Mouse (Mus musculus) embryonic facial prominence, embryonic 13.5 days (tissue): ENCODE data around the gene Ugt1a9. TPM values are rescaled to one million over a fixed set of nuclear protein-coding genes. Genes with fewer than 3 reads are reported as not detected.
"Not testable (repeated sequence)": the region's sequence is repeated elsewhere in the genome, so short reads cannot be mapped to it uniquely, and the experiment has no call there.

Experiments
- ATAC-seq: fragments of 200-750 bp; cut with Nextera tagmentation; 2 replicates; pipeline ENCODE4 v1.8.0; 2017; ENCODE audit warnings: low read depth; ENCODE audit not compliant: insufficient number of reproducible peaks, insufficient read depth, low FRiP score, low TSS enrichment
- H3K27ac ChIP-seq: fragments of 300-500 bp; sonication (generic); 2 replicates; pipeline ENCODE4 v1.5.1; 2015; ENCODE audit warnings: moderate library complexity, mild to moderate bottlenecking, inconsistent platforms
- H3K27me3 ChIP-seq: fragments of 300-500 bp; sonication (generic); 2 replicates; pipeline ENCODE4 v1.6.1; 2015; ENCODE audit warnings: mild to moderate bottlenecking, inconsistent platforms
- H3K36me3 ChIP-seq: fragments of 300-500 bp; sonication (generic); 2 replicates; pipeline ENCODE4 v1.6.1; 2015; ENCODE audit warnings: mild to moderate bottlenecking, inconsistent platforms
- H3K4me1 ChIP-seq: fragments of 300-500 bp; sonication (generic); 2 replicates; pipeline ENCODE4 v1.6.1; 2015; ENCODE audit warnings: inconsistent platforms
- H3K4me2 ChIP-seq: fragments of 300-500 bp; sonication (generic); 2 replicates; pipeline ENCODE4 v1.6.1; 2015; ENCODE audit warnings: moderate library complexity, mild to moderate bottlenecking, inconsistent platforms
- H3K4me3 ChIP-seq: fragments of 300-500 bp; sonication (generic); 2 replicates; pipeline ENCODE4 v1.5.1; 2015; ENCODE audit warnings: mild to moderate bottlenecking, inconsistent platforms
- H3K9ac ChIP-seq: fragments of 300-500 bp; sonication (generic); 2 replicates; pipeline ENCODE4 v1.6.1; 2015; ENCODE audit warnings: mild to moderate bottlenecking, inconsistent platforms
- H3K9me3 ChIP-seq: fragments of 300-500 bp; sonication (generic); 2 replicates; pipeline ENCODE4 v1.6.1; 2016; ENCODE audit warnings: inconsistent platforms
- WGBS: fragments of 180-500 bp; shearing (Covaris S2); methylation state at CpG from one replicate; pipeline ENCODE4 v1.1.7; 2015; ENCODE audit warnings: mixed read lengths; 5-methylcytosine and 5-hydroxymethylcytosine counted together
- polyA plus RNA-seq: library from polyadenylated mRNA; unstranded; fragments of >200 nt; fragmentation: Nextera tagmentation; extraction: Ambion mirVana; gene quantifications from 2 replicates; pipeline ENCODE4 v1.2.1, GENCODE M21; 2015

Ugt1a9 gene
- polyA plus RNA-seq, 1 experiment from 2014 or later: not detected

- 84% methylated on average over 2 of the region's 2 CpGs for WGBS
- not testable (repeated sequence) for H3K4me3 ChIP-seq, H3K36me3 ChIP-seq, H3K27ac ChIP-seq, H3K27me3 ChIP-seq, H3K4me2 ChIP-seq, ATAC-seq, H3K4me1 ChIP-seq, H3K9ac ChIP-seq
- H3K9me3 ChIP-seq: peaks cover 12% of the 10 kb centered on the region
These were observed 39.0 kb downstream of the Ugt1a9 start for GRCm38 (mm10) chr1:88109604-88110003.

DNA sequence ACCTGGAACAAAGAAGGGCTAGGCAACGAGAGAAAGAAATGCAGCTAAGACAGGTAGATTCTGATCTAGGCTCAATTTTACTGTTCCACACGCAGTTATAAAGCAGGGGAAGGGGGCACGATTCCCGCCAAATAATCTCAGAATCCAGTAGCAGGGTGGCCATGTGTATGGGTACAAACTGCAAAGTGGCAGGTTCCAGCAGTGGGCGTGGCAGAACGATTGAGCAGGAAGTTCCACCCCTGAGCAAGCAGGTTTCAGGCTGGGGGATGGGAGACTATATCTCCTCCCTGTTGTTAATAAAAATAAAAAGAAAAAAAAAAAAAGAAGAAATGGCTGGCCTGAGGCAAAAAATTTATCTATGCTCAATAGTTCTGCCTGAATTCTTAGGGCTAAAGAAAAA is 42.2 kb downstream of the Ugt1a9 start:
- ATAC-seq, H3K9ac ChIP-seq, H3K27ac ChIP-seq, H3K4me3 ChIP-seq, H3K4me2 ChIP-seq, H3K36me3 ChIP-seq, H3K27me3 ChIP-seq, H3K4me1 ChIP-seq: not testable (repeated sequence)
- peaks cover 12% of the 10 kb centered on the region for H3K9me3 ChIP-seq
- 94% methylated on average over 6 of the region's 6 CpGs for whole genome bisulfite sequencing

DNA sequence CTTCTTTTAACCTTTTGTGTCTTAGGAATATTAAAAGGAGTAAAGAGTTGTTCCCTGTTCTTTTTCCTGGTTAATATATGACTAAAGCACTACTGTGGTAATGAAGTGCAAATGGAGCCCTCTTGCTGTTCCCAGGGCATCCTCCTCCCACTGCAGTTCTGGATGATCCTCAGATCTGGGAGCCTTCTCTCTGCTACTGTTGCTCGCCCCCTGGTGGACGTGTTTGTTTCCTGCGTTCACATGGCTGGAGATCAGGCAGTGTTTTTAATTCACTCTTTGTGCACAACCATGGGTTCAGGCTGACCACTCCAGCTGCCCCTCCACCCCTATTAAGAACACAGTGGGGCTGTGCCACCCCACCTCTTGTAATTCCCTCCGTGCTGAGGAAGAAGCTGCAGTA is 50.0 kb downstream of the Ugt1a9 start:
- not testable (repeated sequence) for H3K9ac ChIP-seq, ATAC-seq, H3K36me3 ChIP-seq, H3K4me1 ChIP-seq, H3K9me3 ChIP-seq, H3K27me3 ChIP-seq, H3K27ac ChIP-seq, H3K4me2 ChIP-seq, H3K4me3 ChIP-seq
- 9% methylated on average over 4 of the region's 4 CpGs for WGBS

- H3K4me2 ChIP-seq, H3K4me3 ChIP-seq, H3K9me3 ChIP-seq, H3K9ac ChIP-seq, H3K27ac ChIP-seq, H3K4me1 ChIP-seq, H3K36me3 ChIP-seq, H3K27me3 ChIP-seq, ATAC-seq: not testable (repeated sequence)
- WGBS: no CpG with 5 or more reads among the region's 1 CpGs
These were observed 50.9 kb downstream of the Ugt1a9 start for GRCm38 (mm10) chr1:88121521-88121920.

- H3K9me3 ChIP-seq, H3K27ac ChIP-seq, H3K4me2 ChIP-seq, H3K9ac ChIP-seq, H3K4me1 ChIP-seq, H3K4me3 ChIP-seq, H3K36me3 ChIP-seq, ATAC-seq, H3K27me3 ChIP-seq: not testable (repeated sequence)
- 71% methylated on average over 4 of the region's 4 CpGs for WGBS
These were observed 55.3 kb downstream of the Ugt1a9 start for GRCm38 (mm10) chr1:88125827-88126360.

DNA sequence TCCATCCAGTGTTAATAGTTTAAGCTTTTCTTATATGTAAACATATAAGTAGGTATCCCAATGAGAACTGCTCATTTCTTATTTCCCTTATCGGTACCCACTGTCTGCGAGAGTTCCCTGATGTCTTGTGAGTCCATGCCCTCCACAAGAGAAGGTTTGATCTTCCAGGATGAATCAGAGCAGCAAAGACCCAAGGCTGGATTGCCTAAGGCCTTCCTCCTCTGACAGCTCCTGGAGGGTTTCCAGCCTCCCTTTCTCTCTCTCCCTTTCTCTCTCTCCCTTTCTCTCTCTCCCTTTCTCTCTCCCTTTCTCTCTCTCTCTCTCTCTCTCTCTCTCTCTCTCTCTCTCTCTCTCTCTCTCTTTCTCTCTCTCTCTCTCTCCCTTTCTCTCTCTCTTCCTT is 58.5 kb downstream of the Ugt1a9 start:
- not testable (repeated sequence) for H3K4me2 ChIP-seq, H3K9ac ChIP-seq, H3K27ac ChIP-seq, ATAC-seq, H3K36me3 ChIP-seq, H3K27me3 ChIP-seq, H3K4me3 ChIP-seq, H3K4me1 ChIP-seq, H3K9me3 ChIP-seq
- WGBS: 84% methylated on average over 2 of the region's 2 CpGs

- H3K36me3 ChIP-seq, ATAC-seq, H3K27ac ChIP-seq, H3K27me3 ChIP-seq, H3K4me3 ChIP-seq, H3K4me2 ChIP-seq, H3K9me3 ChIP-seq, H3K9ac ChIP-seq: not testable (repeated sequence)
- 89% methylated on average over 1 of the region's 1 CpGs for WGBS
- H3K4me1 ChIP-seq: peaks cover 12% of the 10 kb centered on the region
These were observed 59.6 kb downstream of the Ugt1a9 start for GRCm38 (mm10) chr1:88130223-88130622.

DNA sequence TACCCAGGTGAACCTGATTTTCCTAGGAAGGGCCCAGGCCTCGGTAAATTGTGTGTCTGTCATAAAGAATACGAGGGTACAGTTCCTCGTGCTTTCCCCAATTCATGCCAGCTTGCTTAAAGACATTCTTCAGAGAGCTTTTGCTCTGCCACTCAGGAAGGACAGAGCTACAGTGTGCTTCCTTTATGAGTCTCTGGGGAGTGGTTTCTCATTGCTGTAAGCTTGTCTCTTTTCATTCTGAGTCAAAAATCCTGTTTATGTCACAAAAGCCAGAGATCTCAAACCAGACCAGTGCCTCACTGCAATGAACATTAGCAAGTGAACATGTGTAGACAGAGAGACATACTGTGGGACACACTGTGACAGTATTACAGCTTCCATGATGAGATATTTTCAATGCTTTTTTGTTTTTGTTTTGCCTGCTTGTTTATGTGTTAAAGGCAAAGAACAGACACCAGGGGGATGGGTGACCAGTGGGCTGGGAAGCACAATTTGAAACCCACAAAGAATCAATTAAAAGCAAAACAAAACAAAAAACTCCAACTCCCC is 63.4 kb downstream of the Ugt1a9 start:
- peak overlapping the region; percentile 81 for H3K27ac ChIP-seq
- ATAC-seq: no peak

DNA sequence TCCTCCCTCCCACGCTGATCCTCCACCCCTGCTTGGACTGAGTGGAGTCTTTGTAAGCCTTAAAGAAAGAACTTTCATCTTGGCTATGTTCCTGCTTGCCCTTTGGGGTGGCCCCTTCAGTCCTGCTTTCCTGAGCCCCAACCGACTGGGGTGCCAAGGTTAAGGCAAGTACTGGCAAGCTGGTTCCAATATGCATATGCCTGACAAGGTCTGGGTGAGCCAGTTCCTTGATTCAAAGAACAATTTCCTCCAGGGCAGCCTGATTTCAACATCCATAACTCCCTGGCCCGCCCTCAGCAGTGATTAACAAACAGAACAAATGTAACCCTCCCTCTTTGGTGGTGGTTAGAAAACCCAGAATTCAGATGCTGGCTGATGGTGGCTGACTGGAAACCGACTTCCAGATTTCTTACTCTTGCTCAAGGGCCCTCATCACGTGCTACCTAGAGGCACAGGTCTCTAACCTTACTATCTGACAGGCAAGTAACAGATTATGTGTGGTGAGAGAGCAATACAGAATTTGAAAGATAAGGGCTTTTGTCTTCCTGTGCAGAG is 63.9 kb downstream of the Ugt1a9 start, which contains the start of gene Ugt1a6a:
Ugt1a6a (plus strand) TSS at position 353 of the 555 bp plus-strand sequence.
- not testable (repeated sequence) for H3K4me2 ChIP-seq, H3K27me3 ChIP-seq, H3K4me3 ChIP-seq, H3K9ac ChIP-seq, H3K9me3 ChIP-seq, H3K36me3 ChIP-seq
- 23% methylated on average over 5 of the region's 5 CpGs for WGBS
- Histone ChIP-seq H3K27ac (peak within 1 kb of the TSS; percentile 81), H3K4me1 (peaks cover 12% of the 10 kb centered on the region)
- ATAC-seq: peak; percentile 63; the same call in 1 of the 2 replicates

More for the DNA sequence above, 63.4 kb downstream of the Ugt1a9 start:
- H3K4me3 ChIP-seq: no peak overlapping the region
- WGBS: 43% methylated on average over 3 of the region's 3 CpGs
- no peaks in the 10 kb centered on the region for H3K36me3 ChIP-seq
- H3K4me1 ChIP-seq: peaks cover 12% of the 10 kb centered on the region
- H3K9ac ChIP-seq: no peak overlapping the region
- H3K9me3 ChIP-seq: no peaks in the 10 kb centered on the region
- no peaks in the 10 kb centered on the region for H3K27me3 ChIP-seq
- H3K4me2 ChIP-seq: no peak overlapping the region

- not testable (repeated sequence) for H3K4me3 ChIP-seq
These were observed 64.8 kb downstream of the Ugt1a9 start for GRCm38 (mm10) chr1:88135229-88135904.

GRCm38 (mm10) chr1:88136646-88137045 is 66.0 kb downstream of the Ugt1a9 start:
- no peaks in the 10 kb centered on the region for H3K9me3 ChIP-seq
- ATAC-seq: no peak
- H3K4me3 ChIP-seq: no peak overlapping the region
- WGBS: 76% methylated on average over 2 of the region's 2 CpGs
- H3K27ac ChIP-seq: no peak overlapping the region
- H3K4me1 ChIP-seq: peaks cover 12% of the 10 kb centered on the region
- H3K9ac ChIP-seq: no peak overlapping the region
- H3K4me2 ChIP-seq: no peak overlapping the region
- no peaks in the 10 kb centered on the region for H3K36me3 ChIP-seq
- no peaks in the 10 kb centered on the region for H3K27me3 ChIP-seq

More at GRCm38 (mm10) chr1:88135229-88135904, 64.8 kb downstream of the Ugt1a9 start:
- peaks cover 12% of the 10 kb centered on the region for H3K4me1 ChIP-seq
- not testable (repeated sequence) for ATAC-seq, H3K9me3 ChIP-seq, H3K36me3 ChIP-seq, H3K9ac ChIP-seq, H3K4me2 ChIP-seq, H3K27ac ChIP-seq, H3K27me3 ChIP-seq
- 89% methylated on average over 6 of the region's 6 CpGs for WGBS

DNA sequence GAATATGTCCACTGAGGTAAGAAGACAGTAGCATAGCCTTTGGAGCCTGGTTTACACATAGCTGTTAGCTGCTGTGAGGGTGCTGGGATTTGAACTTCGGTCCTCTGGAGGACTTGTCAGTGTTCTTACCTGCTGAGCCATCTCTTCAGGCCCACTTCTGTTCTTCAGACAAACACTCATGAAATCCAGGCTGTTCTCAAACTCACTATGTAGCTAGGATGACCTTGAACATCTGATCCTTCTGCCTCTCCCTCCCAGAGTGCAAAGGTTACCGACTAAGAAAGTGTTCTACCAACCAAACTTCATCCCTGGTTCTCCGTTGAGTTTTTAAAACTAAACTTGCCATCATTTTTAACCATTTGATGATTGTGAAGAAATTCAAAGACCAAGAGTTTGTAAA is 66.7 kb downstream of the Ugt1a9 start:
- no peak overlapping the region for H3K27ac ChIP-seq
- 80% methylated on average over 3 of the region's 3 CpGs for WGBS
- no peak for ATAC-seq

More for the DNA sequence above, 66.7 kb downstream of the Ugt1a9 start:
- H3K4me3 ChIP-seq: no peak overlapping the region
- H3K36me3 ChIP-seq: no peaks in the 10 kb centered on the region
- H3K4me2 ChIP-seq: no peak overlapping the region
- peaks cover 12% of the 10 kb centered on the region for H3K4me1 ChIP-seq
- no peaks in the 10 kb centered on the region for H3K9me3 ChIP-seq
- H3K27me3 ChIP-seq: no peaks in the 10 kb centered on the region
- no peak overlapping the region for H3K9ac ChIP-seq
